Mouse (Mus musculus) kidney, postnatal 36 days (tissue): ENCODE data around the gene Cdc42bpb.

Experiments used
- DNase-seq, 2 experiments: peaks; one replicate each; pipeline ENCODE4 v3.0.0; 2021 to 2022; ENCODE audit warnings: mixed read lengths in 2 of 2

Gene Cdc42bpb

GRCm38 (mm10) chr12:111333020-111333605, 44.4 kb downstream of the Cdc42bpb start:
- DNase-seq = no peak

GRCm38 (mm10) chr12:111332443-111332842, 45.1 kb downstream of the Cdc42bpb start:
- no peak for DNase-seq

- DNase-seq = no peak
Observed at GRCm38 (mm10) chr12:111331573-111331972, 45.9 kb downstream of the Cdc42bpb start.

GRCm38 (mm10) chr12:111329281-111329680, 48.2 kb downstream of the Cdc42bpb start:
- DNase-seq = peak; percentile 68 to 69

- no peak for DNase-seq
Observed at GRCm38 (mm10) chr12:111328360-111328759, 49.2 kb downstream of the Cdc42bpb start.

DNA sequence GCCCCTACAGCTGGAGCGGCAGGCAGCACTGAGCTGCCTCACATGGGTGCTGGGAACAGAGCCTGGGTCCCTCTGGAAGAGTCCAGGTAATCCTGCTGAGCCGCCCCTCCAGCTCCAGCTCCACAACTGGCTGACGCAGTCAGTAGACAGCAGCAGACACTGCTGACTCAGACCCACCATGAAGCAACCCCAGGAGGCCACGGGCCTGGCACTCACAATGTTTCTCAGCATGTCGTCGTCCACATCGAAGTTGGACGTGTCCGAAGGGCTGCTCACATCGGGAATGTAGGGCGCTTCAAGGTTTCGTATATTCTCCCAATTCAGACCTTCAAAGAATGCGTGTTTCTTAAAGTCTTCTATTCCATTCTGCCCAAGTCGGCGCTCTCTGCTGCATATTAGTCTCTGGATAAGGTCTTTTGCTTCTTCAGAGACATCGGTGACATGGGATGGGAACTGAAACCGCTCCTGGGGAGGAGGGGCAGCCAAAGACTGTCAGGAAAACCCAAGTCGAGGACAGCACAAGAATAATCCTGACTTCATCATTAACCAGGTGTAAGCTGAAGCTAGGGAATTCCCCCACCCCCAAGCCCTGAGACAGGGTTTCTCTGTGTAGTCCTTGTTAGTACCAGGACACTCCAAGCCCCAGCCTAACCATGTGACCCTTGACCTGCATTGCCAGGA, 51.6 kb downstream of the Cdc42bpb start:
- DNase-seq = no peak

DNA sequence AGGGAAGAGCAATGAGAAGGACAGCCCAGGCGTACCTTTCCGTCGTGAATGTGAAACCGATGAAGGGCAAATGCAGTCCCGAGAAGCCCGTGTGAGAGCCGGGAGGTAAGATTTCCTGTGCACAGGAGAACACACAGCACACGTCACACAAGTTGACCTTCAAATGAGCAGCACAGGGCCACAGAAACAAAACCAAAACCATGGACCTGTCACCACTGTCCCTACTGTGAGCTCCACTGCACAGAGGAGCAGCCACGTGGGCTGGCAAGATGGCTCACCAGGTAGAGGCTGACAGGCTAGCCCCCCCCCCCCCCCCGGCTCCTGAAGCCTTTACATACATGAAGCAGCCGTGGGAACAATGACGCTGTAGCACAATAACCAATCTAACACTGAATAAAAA, 52.6 kb downstream of the Cdc42bpb start:
- DNase-seq = no peak

GRCm38 (mm10) chr12:111324536-111324935, 53.0 kb downstream of the Cdc42bpb start:
- DNase-seq = no peak

- DNase-seq = no peak
Observed at GRCm38 (mm10) chr12:111323423-111323822, 54.1 kb downstream of the Cdc42bpb start.

DNA sequence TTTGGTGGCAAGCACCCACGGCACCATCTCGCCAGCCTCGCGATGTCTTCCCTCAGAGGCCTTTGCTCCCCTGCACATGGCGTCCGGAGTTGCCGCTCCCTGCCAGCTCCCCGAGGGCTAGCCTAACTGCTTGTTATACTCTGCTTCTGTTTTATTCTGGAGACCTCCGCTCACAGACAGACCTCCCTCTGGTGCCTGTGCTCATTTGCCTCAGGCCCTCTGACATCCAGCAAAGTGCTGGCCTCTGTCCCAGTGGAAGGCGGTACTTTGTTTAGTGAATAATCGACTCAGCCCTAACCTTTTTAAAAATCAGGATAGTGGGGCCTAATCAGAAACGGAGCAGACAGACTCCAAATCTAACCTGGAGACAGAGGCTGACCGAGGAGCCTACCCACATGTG, 55.7 kb downstream of the Cdc42bpb start:
- DNase-seq = peak; percentile 26 to 65

- no peak for DNase-seq
Observed at GRCm38 (mm10) chr12:111320549-111320948, 57.0 kb downstream of the Cdc42bpb start.

DNA sequence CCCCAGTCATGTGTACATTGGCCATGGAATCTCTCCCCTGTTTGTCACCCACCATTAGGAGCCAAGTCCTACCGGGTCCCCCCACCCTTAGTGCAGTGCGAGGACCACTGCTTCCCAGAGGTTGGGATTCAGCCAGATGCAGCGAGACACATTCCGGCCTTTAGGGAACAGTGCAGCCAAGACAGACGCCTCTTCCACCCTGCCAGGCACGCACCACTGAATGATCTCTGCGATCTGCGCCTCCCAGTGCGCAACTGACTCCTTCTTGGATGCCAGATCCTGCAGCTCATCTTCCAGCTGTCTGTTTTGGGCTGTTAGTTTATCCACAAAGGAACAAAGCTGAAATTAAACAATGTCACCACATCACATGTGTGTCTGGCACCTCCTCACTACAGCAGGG, 59.8 kb downstream of the Cdc42bpb start:
- no peak for DNase-seq

DNA sequence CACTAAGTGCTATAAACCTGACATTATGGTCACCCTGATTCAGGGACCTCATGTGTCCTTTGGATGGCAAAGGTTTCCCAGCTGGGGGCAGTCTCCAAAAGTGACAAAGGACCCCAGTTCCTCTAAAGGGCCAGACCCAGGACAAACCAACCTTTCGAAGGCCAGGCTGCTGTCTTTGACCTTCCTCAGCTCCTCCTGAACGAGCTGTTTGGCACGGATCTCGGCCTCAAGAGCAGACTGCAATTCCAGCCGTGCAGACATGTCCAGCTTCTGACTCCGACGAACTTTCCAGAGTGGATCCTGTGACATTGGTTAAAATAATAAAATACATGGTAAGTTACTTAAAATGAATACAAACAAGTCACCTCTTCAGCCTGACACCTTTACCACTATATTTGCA, 63.2 kb downstream of the Cdc42bpb start:
- DNase-seq = no peak

DNA sequence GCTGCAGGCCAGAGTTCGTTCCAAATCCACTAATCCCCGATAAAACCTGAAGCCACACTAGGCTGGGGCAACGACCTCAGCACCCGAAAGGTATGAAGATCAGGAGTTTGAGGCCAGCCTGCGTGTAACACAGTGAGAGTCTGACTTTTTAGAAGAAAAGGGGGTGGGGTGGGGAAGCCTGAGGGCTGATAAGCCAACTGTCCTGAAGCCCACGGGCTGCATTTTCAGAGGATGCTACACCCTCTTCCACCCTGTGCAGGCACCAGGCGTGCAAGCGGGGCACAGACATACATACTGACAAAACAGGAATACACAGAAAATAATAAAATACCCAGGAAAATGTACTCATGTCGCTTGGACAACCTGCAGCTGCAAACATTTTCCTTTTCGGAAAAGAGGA, 65.7 kb downstream of the Cdc42bpb start:
- no peak for DNase-seq

GRCm38 (mm10) chr12:111309931-111310330, 67.6 kb downstream of the Cdc42bpb start:
- no peak for DNase-seq

GRCm38 (mm10) chr12:111309256-111309655, 68.3 kb downstream of the Cdc42bpb start:
- DNase-seq = no peak

DNA sequence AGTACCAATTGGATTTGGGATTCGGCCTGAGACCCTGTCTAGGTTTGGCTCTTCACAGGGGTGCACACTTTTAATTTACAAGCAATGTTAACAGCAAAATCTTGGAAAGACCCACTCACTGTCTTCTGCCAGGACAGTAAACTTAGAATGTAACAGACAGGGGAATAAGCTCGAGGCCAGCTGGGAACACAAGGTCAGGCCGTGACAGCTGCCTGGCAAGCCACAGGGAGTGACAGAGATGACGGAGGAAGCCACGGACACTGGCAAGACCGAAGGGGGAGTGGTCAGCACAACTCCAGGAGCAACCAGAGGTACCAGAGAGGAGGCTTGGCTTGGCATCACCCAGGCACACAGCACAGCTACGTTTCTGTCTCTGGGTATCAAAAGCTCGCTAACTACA, 70.7 kb downstream of the Cdc42bpb start:
- DNase-seq = peak in 1 of 2 experiments; percentile 31

GRCm38 (mm10) chr12:111303702-111304337, 73.7 kb downstream of the Cdc42bpb start:
- DNase-seq = no peak

GRCm38 (mm10) chr12:111302018-111302345, 75.5 kb downstream of the Cdc42bpb start:
- no peak for DNase-seq

GRCm38 (mm10) chr12:111301322-111302017, 76.0 kb downstream of the Cdc42bpb start:
- no peak for DNase-seq

- DNase-seq = no peak
Observed at GRCm38 (mm10) chr12:111293025-111293424, 84.5 kb downstream of the Cdc42bpb start.

DNA sequence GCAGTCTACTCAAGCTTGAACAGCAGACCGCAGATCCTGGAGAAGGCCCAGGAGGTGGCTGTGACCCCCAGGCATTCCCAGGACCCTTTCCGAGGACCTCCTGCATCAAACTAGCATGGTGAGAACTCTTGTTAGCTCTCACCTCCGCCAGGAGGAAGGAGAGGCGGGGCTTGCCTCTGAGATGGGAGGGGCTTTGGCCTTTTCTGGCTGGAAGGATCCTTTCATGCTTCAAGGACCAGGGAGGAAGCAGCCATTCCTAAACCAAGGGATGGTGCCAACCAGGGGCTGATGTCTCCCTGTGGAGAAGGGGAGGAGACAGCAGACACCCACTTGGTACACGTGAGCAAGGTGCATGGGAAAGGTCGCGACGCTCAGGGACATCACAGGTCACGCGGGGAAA, 93.0 kb downstream of the Cdc42bpb start:
- DNase-seq = peak in 1 of 2 experiments; percentile 47

- no peak for DNase-seq
Observed at GRCm38 (mm10) chr12:111283573-111283972, 93.9 kb downstream of the Cdc42bpb start.

- DNase-seq = peak; percentile 54 to 63
Observed at GRCm38 (mm10) chr12:111276371-111276770, 101.1 kb downstream of the Cdc42bpb start.
